Mouse (Mus musculus): ENCODE results near the gene Corin. TPM values are rescaled to one million over a fixed set of nuclear protein-coding genes. Genes with fewer than 3 reads are reported as not detected.

Gene Corin
- polyA plus RNA-seq (2015; fragmentation: Nextera tagmentation; extraction: Ambion mirVana) = 2.0 and 2.4 TPM in 2 replicates

DNA sequence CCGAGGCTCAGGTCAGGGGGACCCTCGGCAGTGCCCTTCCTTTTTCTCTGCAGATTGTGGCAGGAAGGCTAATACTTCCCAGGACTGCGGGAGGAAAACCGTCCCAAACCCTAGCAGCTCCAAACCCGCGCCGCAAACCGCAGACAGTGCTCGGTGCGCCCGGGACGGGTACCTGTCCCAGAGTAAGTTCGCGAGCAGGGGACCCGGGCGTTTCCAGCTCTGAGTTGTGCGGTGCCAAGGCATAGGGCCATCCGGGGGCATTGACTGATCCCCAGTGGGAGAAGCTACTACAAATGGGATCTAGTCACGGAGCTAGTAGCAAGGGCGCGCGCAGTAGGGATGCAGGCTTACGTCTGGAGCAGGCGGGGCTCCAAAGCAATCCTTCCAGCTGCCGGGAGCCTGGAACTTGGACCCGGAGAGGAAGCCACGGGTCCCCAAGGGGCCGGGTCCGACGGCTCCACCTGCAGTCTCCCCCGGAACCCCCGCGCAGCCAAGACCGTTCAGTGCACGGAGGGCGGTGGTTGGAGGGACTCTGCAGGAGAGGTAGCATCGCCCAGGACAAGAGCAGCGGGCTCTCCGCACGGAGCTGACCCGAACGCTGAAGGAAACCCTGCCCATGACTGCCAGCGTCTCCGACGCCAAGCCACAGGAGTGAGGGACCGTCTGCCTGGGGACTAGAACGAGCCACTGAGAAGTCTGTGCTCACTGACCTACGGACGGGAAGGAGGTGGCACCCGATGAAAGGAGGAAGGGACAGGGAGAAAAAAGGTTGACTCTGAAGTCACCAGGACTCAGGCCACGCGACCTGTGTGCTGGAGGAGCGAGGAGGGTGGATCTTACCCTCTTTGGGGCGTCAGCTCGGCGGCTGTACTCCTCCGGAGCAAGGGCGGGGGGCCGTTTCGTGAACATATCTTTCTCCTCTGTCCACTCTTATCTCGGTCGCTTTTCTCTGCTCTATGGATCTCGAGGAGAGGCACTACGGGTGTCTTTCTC lies at the start of gene Corin:
TSS of gene Corin (minus strand) at position 943 of the 993 bp plus-strand sequence.
- H3K27me3 ChIP-seq (ENCODE audit: control insufficient read depth, insufficient read depth, low read depth, low read length) = peaks cover 22% of the 10 kb centered on the region
- H3K9me3 ChIP-seq (ENCODE audit: control insufficient read depth, low read length) = no peaks in the 10 kb centered on the region
- under 1% methylated on average over 64 of the region's 64 CpGs for WGBS
- H3K9ac ChIP-seq (ENCODE audit: low read length) = peak within 1 kb of the TSS; percentile 35
- peaks cover 11% of the 10 kb centered on the region for H3K4me1 ChIP-seq (replicated peaks; ENCODE audit: control insufficient read depth, insufficient read depth, low read length)
- H3K27ac ChIP-seq (ENCODE audit: low read length) = no peak within 1 kb of the TSS
- peak; percentile 46 for ATAC-seq (ENCODE audit: low read depth)
- H3K4me3 ChIP-seq (ENCODE audit: low read length) = peak within 1 kb of the TSS; percentile 46
- no peaks in the 10 kb centered on the region for H3K36me3 ChIP-seq (ENCODE audit: control insufficient read depth, insufficient read depth, low read length)
- H3K4me2 ChIP-seq (ENCODE audit: low read depth, low read length) = peak within 1 kb of the TSS; percentile 70

GRCm38 (mm10) chr5:72551209-72551608 lies 46.9 kb upstream of the Corin start:
- Histone ChIP-seq H3K27me3 (ENCODE audit: control insufficient read depth, insufficient read depth, low read depth, low read length) (no peaks in the 10 kb centered on the region), H3K9ac (ENCODE audit: low read length) (no peak overlapping the region), H3K36me3 (ENCODE audit: control insufficient read depth, insufficient read depth, low read length) (peaks cover 16% of the 10 kb centered on the region), H3K4me3 (ENCODE audit: low read length) (no peak overlapping the region), H3K4me1 (replicated peaks; ENCODE audit: control insufficient read depth, insufficient read depth, low read length) (no peaks in the 10 kb centered on the region), H3K27ac (ENCODE audit: low read length) (no peak overlapping the region), H3K9me3 (ENCODE audit: control insufficient read depth, low read length) (no peaks in the 10 kb centered on the region), H3K4me2 (ENCODE audit: low read depth, low read length) (no peak overlapping the region)
- no peak for ATAC-seq (ENCODE audit: low read depth)
- WGBS = 85% methylated on average over 3 of the region's 3 CpGs

- ATAC-seq (ENCODE audit: low read depth) = no peak
- Histone ChIP-seq H3K9me3 (ENCODE audit: control insufficient read depth, low read length) (no peaks in the 10 kb centered on the region), H3K27ac (ENCODE audit: low read length) (no peak overlapping the region), H3K4me1 (replicated peaks; ENCODE audit: control insufficient read depth, insufficient read depth, low read length) (no peaks in the 10 kb centered on the region), H3K9ac (ENCODE audit: low read length) (no peak overlapping the region), H3K36me3 (ENCODE audit: control insufficient read depth, insufficient read depth, low read length) (peaks cover 26% of the 10 kb centered on the region), H3K27me3 (ENCODE audit: control insufficient read depth, insufficient read depth, low read depth, low read length) (no peaks in the 10 kb centered on the region), H3K4me3 (ENCODE audit: low read length) (no peak overlapping the region), H3K4me2 (ENCODE audit: low read depth, low read length) (no peak overlapping the region)
- 86% methylated on average over 3 of the region's 3 CpGs for WGBS
Observed at GRCm38 (mm10) chr5:72528896-72529295, 24.6 kb upstream of the Corin start.

- Histone ChIP-seq H3K27me3 (ENCODE audit: control insufficient read depth, insufficient read depth, low read depth, low read length) (no peaks in the 10 kb centered on the region), H3K4me3 (ENCODE audit: low read length) (no peak overlapping the region), H3K36me3 (ENCODE audit: control insufficient read depth, insufficient read depth, low read length) (peaks cover 21% of the 10 kb centered on the region), H3K27ac (ENCODE audit: low read length) (no peak overlapping the region), H3K4me2 (ENCODE audit: low read depth, low read length) (no peak overlapping the region), H3K9me3 (ENCODE audit: control insufficient read depth, low read length) (no peaks in the 10 kb centered on the region), H3K4me1 (replicated peaks; ENCODE audit: control insufficient read depth, insufficient read depth, low read length) (no peaks in the 10 kb centered on the region), H3K9ac (ENCODE audit: low read length) (no peak overlapping the region)
- ATAC-seq (ENCODE audit: low read depth) = no peak
- WGBS = 78% methylated on average over 5 of the region's 5 CpGs
Observed at GRCm38 (mm10) chr5:72513808-72514207, 9.5 kb upstream of the Corin start.

- Histone ChIP-seq H3K4me3 (ENCODE audit: low read length) (no peak overlapping the region), H3K4me1 (replicated peaks; ENCODE audit: control insufficient read depth, insufficient read depth, low read length) (peaks cover 11% of the 10 kb centered on the region), H3K36me3 (ENCODE audit: control insufficient read depth, insufficient read depth, low read length) (no peaks in the 10 kb centered on the region), H3K9ac (ENCODE audit: low read length) (no peak overlapping the region), H3K27me3 (ENCODE audit: control insufficient read depth, insufficient read depth, low read depth, low read length) (peaks cover 22% of the 10 kb centered on the region), H3K27ac (ENCODE audit: low read length) (no peak overlapping the region), H3K4me2 (ENCODE audit: low read depth, low read length) (no peak overlapping the region), H3K9me3 (ENCODE audit: control insufficient read depth, low read length) (no peaks in the 10 kb centered on the region)
- ATAC-seq (ENCODE audit: low read depth) = no peak
- 73% methylated on average over 5 of the region's 5 CpGs for WGBS
Observed at GRCm38 (mm10) chr5:72505740-72506139, 1.5 kb upstream of the Corin start.

- H3K4me1 ChIP-seq (replicated peaks; ENCODE audit: control insufficient read depth, insufficient read depth, low read length) = peaks cover 11% of the 10 kb centered on the region
- H3K36me3 ChIP-seq (ENCODE audit: control insufficient read depth, insufficient read depth, low read length) = no peaks in the 10 kb centered on the region
- 45% methylated on average over 8 of the region's 8 CpGs for WGBS
- H3K4me2 ChIP-seq (ENCODE audit: low read depth, low read length) = peak overlapping the region; percentile 70; the same call in 1 of the 2 replicates
- peaks cover 22% of the 10 kb centered on the region for H3K27me3 ChIP-seq (ENCODE audit: control insufficient read depth, insufficient read depth, low read depth, low read length)
- H3K4me3 ChIP-seq (ENCODE audit: low read length) = peak overlapping the region; percentile 46
- H3K9ac ChIP-seq (ENCODE audit: low read length) = no peak overlapping the region
- no peak overlapping the region for H3K27ac ChIP-seq (ENCODE audit: low read length)
- no peak for ATAC-seq (ENCODE audit: low read depth)
- H3K9me3 ChIP-seq (ENCODE audit: control insufficient read depth, low read length) = no peaks in the 10 kb centered on the region
Observed at GRCm38 (mm10) chr5:72502778-72503177, 1.5 kb downstream of the Corin start.

- peaks cover 22% of the 10 kb centered on the region for H3K27me3 ChIP-seq (ENCODE audit: control insufficient read depth, insufficient read depth, low read depth, low read length)
- 42% methylated on average over 3 of the region's 3 CpGs for WGBS
- no peak overlapping the region for H3K4me3 ChIP-seq (ENCODE audit: low read length)
- H3K9me3 ChIP-seq (ENCODE audit: control insufficient read depth, low read length) = no peaks in the 10 kb centered on the region
- no peaks in the 10 kb centered on the region for H3K36me3 ChIP-seq (ENCODE audit: control insufficient read depth, insufficient read depth, low read length)
- H3K27ac ChIP-seq (ENCODE audit: low read length) = no peak overlapping the region
- ATAC-seq (ENCODE audit: low read depth) = no peak
- peaks cover 11% of the 10 kb centered on the region for H3K4me1 ChIP-seq (replicated peaks; ENCODE audit: control insufficient read depth, insufficient read depth, low read length)
- H3K9ac ChIP-seq (ENCODE audit: low read length) = no peak overlapping the region
- no peak overlapping the region for H3K4me2 ChIP-seq (ENCODE audit: low read depth, low read length)
Observed at GRCm38 (mm10) chr5:72501763-72502162, 2.5 kb downstream of the Corin start.

- ATAC-seq (ENCODE audit: low read depth) = no peak
- H3K4me1 ChIP-seq (replicated peaks; ENCODE audit: control insufficient read depth, insufficient read depth, low read length) = peaks cover 3% of the 10 kb centered on the region
- no peaks in the 10 kb centered on the region for H3K36me3 ChIP-seq (ENCODE audit: control insufficient read depth, insufficient read depth, low read length)
Observed at GRCm38 (mm10) chr5:72498271-72498670, 6.0 kb downstream of the Corin start.

GRCm38 (mm10) chr5:72496756-72497155 lies 7.5 kb downstream of the Corin start:
- no peak overlapping the region for H3K27ac ChIP-seq (ENCODE audit: low read length)

More at GRCm38 (mm10) chr5:72498271-72498670, 6.0 kb downstream of the Corin start:
- Histone ChIP-seq H3K27me3 (ENCODE audit: control insufficient read depth, insufficient read depth, low read depth, low read length) (peaks cover 11% of the 10 kb centered on the region), H3K27ac (ENCODE audit: low read length) (no peak overlapping the region), H3K4me3 (ENCODE audit: low read length) (no peak overlapping the region), H3K9me3 (ENCODE audit: control insufficient read depth, low read length) (no peaks in the 10 kb centered on the region), H3K9ac (ENCODE audit: low read length) (no peak overlapping the region), H3K4me2 (ENCODE audit: low read depth, low read length) (no peak overlapping the region)
- WGBS = 60% methylated on average over 10 of the region's 10 CpGs

More at GRCm38 (mm10) chr5:72496756-72497155, 7.5 kb downstream of the Corin start:
- H3K36me3 ChIP-seq (ENCODE audit: control insufficient read depth, insufficient read depth, low read length) = no peaks in the 10 kb centered on the region
- WGBS = 61% methylated on average over 4 of the region's 4 CpGs
- no peak overlapping the region for H3K9ac ChIP-seq (ENCODE audit: low read length)
- H3K4me3 ChIP-seq (ENCODE audit: low read length) = no peak overlapping the region
- H3K27me3 ChIP-seq (ENCODE audit: control insufficient read depth, insufficient read depth, low read depth, low read length) = no peaks in the 10 kb centered on the region
- no peaks in the 10 kb centered on the region for H3K9me3 ChIP-seq (ENCODE audit: control insufficient read depth, low read length)
- H3K4me1 ChIP-seq (replicated peaks; ENCODE audit: control insufficient read depth, insufficient read depth, low read length) = no peaks in the 10 kb centered on the region
- no peak for ATAC-seq (ENCODE audit: low read depth)
- H3K4me2 ChIP-seq (ENCODE audit: low read depth, low read length) = no peak overlapping the region
